Mouse (Mus musculus) midbrain, embryonic 10.5 days (tissue): ENCODE results near the gene Bicral. TPM values are rescaled to one million over a fixed set of nuclear protein-coding genes. Genes with fewer than 3 reads are reported as not detected.

Source experiments
- DNase-seq: peaks from one replicate; pipeline ENCODE4 v3.0.0-alpha.2; 2017; ENCODE audit warnings: low spot score
- H3K27ac ChIP-seq: fragments of 300-500 bp; sonication (generic); replicated peaks from 2 replicates; pipeline ENCODE4 v1.5.1; 2016; ENCODE audit warnings: mild to moderate bottlenecking
- H3K27me3 ChIP-seq: fragments of 300-500 bp; sonication (generic); 2 replicates; pipeline ENCODE4 v1.6.1; 2016; ENCODE audit warnings: low read depth, mild to moderate bottlenecking; ENCODE audit not compliant: poor library complexity, severe bottlenecking
- H3K36me3 ChIP-seq: fragments of 300-500 bp; sonication (generic); 2 replicates; pipeline ENCODE4 v1.6.1; 2016; ENCODE audit warnings: mild to moderate bottlenecking, moderate library complexity
- H3K4me1 ChIP-seq: fragments of 300-500 bp; sonication (generic); 2 replicates; pipeline ENCODE4 v1.6.1; 2016
- H3K4me3 ChIP-seq: fragments of 300-500 bp; sonication (generic); 2 replicates; pipeline ENCODE4 v1.5.1; 2016; ENCODE audit warnings: mild to moderate bottlenecking, moderate library complexity
- H3K9me3 ChIP-seq: fragments of 300-500 bp; sonication (generic); replicated peaks from 2 replicates; pipeline ENCODE4 v1.6.1; 2016; ENCODE audit warnings: mild to moderate bottlenecking
- WGBS: fragments of 180-500 bp; shearing (Covaris S2); methylation state at CpG from one replicate; pipeline ENCODE4 v1.1.7; 2016; 5-methylcytosine and 5-hydroxymethylcytosine counted together
- polyA plus RNA-seq: library from polyadenylated mRNA; unstranded; fragments of >200 nt; fragmentation: Nextera tagmentation; extraction: Ambion mirVana; gene quantifications from 2 replicates; pipeline ENCODE4 v1.2.1, GENCODE M21; 2016

Bicral gene
- polyA plus RNA-seq, 1 experiment from 2014 or later, result 3.1 TPM

- no peaks in the 10 kb centered on the region; the same call in 1 of the 2 replicates for H3K9me3 ChIP-seq
- H3K27ac ChIP-seq, result peak overlapping the region; percentile 7; the same call in 1 of the 2 replicates
- H3K4me1 ChIP-seq, result peaks cover 12% of the 10 kb centered on the region; the same call in 1 of the 2 replicates
- no peak for DNase-seq
- H3K27me3 ChIP-seq, result no peaks in the 10 kb centered on the region
- 84% methylated on average over 11 of the region's 11 CpGs for WGBS
- H3K36me3 ChIP-seq, result peaks cover 21% of the 10 kb centered on the region
- no peak overlapping the region for H3K4me3 ChIP-seq
These were observed 25.9 kb downstream of the Bicral start for GRCm38 (mm10) chr17:46832101-46832980.

DNA sequence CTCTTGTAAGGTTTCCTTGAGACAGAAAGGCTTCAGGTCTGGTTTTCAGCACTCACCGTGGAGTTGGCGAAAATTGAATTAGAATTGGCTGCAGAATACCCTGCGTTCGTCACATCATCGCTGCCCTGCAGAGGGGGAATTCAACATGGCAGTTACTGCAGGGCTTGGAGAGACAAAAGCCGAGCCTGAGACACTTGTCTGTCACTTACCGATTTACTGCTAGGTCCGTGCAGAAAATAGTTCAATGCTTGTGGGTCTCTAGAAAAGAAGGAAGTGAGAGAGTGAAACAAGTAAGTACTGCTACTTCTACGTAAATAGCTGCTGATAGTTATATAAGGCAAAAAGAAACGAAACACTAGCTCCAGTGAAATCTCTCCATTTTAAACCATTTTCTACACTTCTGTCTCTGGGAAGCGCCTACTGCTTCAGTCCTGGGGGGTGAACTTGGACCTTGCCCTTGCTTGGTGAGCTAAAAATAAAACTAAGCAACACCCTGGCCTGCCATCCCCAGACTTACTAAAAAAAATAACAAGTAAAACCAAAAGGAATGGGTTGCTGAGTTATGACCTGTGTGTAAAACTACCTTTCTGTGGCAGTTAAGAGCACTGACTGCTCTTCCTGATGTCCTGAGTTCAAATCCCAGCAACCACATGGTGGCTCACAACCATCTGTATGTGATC, 28.3 kb downstream of the Bicral start:
- no peak for DNase-seq
- WGBS, result 94% methylated on average over 11 of the region's 11 CpGs
- peaks cover 12% of the 10 kb centered on the region; the same call in 1 of the 2 replicates for H3K4me1 ChIP-seq
- H3K4me3 ChIP-seq, result no peak overlapping the region
- peaks cover 39% of the 10 kb centered on the region for H3K36me3 ChIP-seq
- no peak overlapping the region for H3K27ac ChIP-seq
- H3K9me3 ChIP-seq, result no peaks in the 10 kb centered on the region; the same call in 1 of the 2 replicates
- H3K27me3 ChIP-seq, result no peaks in the 10 kb centered on the region

DNA sequence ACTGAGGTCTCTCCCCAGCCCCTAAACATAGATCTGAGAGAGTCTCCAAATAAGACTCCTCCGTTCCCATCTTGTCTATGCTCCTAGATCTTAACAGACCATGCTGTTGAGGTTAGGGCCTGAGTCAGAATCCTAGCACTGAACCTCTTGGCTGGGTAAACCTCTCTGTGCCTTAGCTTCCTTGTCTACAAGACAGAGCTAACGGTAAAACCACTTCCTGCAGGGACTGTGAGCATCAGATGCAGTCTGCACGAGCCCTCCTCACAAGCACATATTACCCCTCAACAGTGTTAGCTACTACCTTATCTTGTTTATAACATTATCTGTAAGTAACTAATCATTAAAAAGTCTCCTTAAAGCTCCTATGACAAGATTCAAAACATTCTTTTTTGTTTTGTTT, 29.3 kb downstream of the Bicral start:
- Histone ChIP-seq H3K27ac (no peak overlapping the region), H3K9me3 (no peaks in the 10 kb centered on the region; the same call in 1 of the 2 replicates), H3K27me3 (no peaks in the 10 kb centered on the region), H3K4me3 (no peak overlapping the region), H3K4me1 (peaks cover 12% of the 10 kb centered on the region; the same call in 1 of the 2 replicates), H3K36me3 (peaks cover 49% of the 10 kb centered on the region)
- WGBS, result 91% methylated on average over 3 of the region's 3 CpGs
- no peak for DNase-seq

GRCm38 (mm10) chr17:46823091-46823490, 35.2 kb downstream of the Bicral start:
- Histone ChIP-seq H3K4me3 (no peak overlapping the region), H3K9me3 (no peaks in the 10 kb centered on the region), H3K36me3 (peaks cover 82% of the 10 kb centered on the region), H3K27ac (no peak overlapping the region), H3K27me3 (no peaks in the 10 kb centered on the region), H3K4me1 (no peaks in the 10 kb centered on the region)
- no peak for DNase-seq
- WGBS, result 92% methylated on average over 8 of the region's 8 CpGs

- peaks cover 78% of the 10 kb centered on the region for H3K36me3 ChIP-seq
These were observed 37.7 kb downstream of the Bicral start for GRCm38 (mm10) chr17:46820628-46821027.

DNA sequence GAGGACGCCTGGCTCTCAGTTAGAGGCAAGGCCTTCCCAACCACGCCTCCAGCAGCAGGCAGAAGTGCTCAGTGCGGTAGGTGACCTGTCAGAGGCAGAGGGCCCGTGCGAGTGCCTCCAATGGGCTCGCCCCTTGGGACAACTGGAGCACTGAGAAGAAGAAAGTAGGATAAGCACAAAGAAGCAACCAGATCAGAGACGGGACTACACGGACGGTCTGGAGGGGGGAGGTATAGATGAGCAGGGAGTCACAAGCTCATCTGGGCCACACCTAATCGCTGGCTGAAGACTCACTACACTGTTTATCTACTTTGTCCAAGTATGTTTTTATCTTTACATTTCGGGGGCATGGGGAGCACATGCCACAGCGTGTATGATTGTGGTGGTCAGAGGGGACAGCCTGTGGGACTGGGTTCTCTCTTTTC, 40.5 kb downstream of the Bicral start:
- no peak overlapping the region for H3K27ac ChIP-seq
- peaks cover 10% of the 10 kb centered on the region; the same call in 1 of the 2 replicates for H3K4me1 ChIP-seq
- 91% methylated on average over 12 of the region's 12 CpGs for WGBS
- DNase-seq, result no peak
- no peaks in the 10 kb centered on the region for H3K9me3 ChIP-seq
- peaks cover 60% of the 10 kb centered on the region for H3K36me3 ChIP-seq
- H3K27me3 ChIP-seq, result no peaks in the 10 kb centered on the region
- no peak overlapping the region for H3K4me3 ChIP-seq

More at GRCm38 (mm10) chr17:46820628-46821027, 37.7 kb downstream of the Bicral start:
- Histone ChIP-seq H3K27ac (no peak overlapping the region), H3K9me3 (no peaks in the 10 kb centered on the region), H3K4me3 (no peak overlapping the region), H3K27me3 (no peaks in the 10 kb centered on the region), H3K4me1 (peaks cover 10% of the 10 kb centered on the region; the same call in 1 of the 2 replicates)
- WGBS, result 94% methylated on average over 7 of the region's 7 CpGs
- no peak for DNase-seq

GRCm38 (mm10) chr17:46816306-46816705, 42.0 kb downstream of the Bicral start:
- DNase-seq, result no peak
- Histone ChIP-seq H3K36me3 (peaks cover 64% of the 10 kb centered on the region), H3K27ac (peak overlapping the region; percentile 24), H3K27me3 (no peaks in the 10 kb centered on the region), H3K9me3 (no peaks in the 10 kb centered on the region), H3K4me3 (no peak overlapping the region), H3K4me1 (peaks cover 10% of the 10 kb centered on the region; the same call in 1 of the 2 replicates)
- WGBS, result 76% methylated on average over 13 of the region's 13 CpGs

DNA sequence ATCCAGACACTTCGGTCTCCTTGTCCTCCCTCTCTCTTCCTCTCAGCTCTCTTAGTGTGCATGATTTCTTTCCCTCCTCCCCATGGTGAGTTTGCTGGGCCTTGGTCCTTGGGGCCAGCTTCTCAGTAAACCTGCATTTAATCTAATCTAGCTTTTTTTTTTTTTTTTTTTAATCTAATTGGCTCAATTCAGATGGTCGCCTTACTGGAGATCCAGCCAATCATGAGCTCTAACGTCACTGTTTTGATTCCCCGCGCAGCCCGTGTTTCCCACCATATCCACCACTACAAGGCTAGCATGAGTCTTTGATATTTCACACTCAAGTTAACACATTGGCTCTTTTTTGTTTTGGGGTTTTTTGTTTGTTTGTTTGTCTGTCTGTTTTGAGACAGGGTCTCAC, 43.8 kb downstream of the Bicral start:
- Histone ChIP-seq H3K4me3 (no peak overlapping the region), H3K4me1 (peaks cover 10% of the 10 kb centered on the region; the same call in 1 of the 2 replicates), H3K36me3 (peaks cover 60% of the 10 kb centered on the region), H3K27me3 (no peaks in the 10 kb centered on the region), H3K27ac (no peak overlapping the region), H3K9me3 (no peaks in the 10 kb centered on the region)
- 92% methylated on average over 6 of the region's 6 CpGs for WGBS
- no peak for DNase-seq

DNA sequence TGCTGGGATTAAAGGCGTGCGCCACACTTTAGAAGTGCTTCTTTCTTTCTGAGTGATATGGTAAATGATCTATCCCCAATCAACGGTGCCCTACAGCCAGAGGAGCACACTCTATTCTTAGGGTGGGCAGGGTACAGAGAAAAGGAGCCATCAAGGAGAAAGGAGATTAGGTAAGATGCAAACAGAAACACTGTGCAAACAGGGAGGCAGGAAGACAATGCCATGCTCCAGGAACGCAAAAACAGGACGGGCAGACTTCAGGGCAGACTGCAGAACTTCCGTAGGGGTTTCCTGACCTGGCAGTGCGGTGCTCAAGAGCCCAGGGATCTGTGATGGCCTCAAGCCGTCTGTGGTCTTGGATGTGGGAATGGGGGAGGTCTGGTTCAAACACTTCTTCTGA, 44.6 kb downstream of the Bicral start:
- no peak overlapping the region for H3K27ac ChIP-seq
- H3K27me3 ChIP-seq, result no peaks in the 10 kb centered on the region
- peaks cover 10% of the 10 kb centered on the region; the same call in 1 of the 2 replicates for H3K4me1 ChIP-seq
- peaks cover 60% of the 10 kb centered on the region for H3K36me3 ChIP-seq
- no peak for DNase-seq
- H3K4me3 ChIP-seq, result no peak overlapping the region
- WGBS, result 87% methylated on average over 8 of the region's 8 CpGs
- H3K9me3 ChIP-seq, result no peaks in the 10 kb centered on the region

- Histone ChIP-seq H3K27me3 (no peaks in the 10 kb centered on the region), H3K36me3 (peaks cover 63% of the 10 kb centered on the region), H3K9me3 (no peaks in the 10 kb centered on the region), H3K4me3 (no peak overlapping the region), H3K27ac (no peak overlapping the region), H3K4me1 (peaks cover 10% of the 10 kb centered on the region; the same call in 1 of the 2 replicates)
- DNase-seq, result no peak
- 87% methylated on average over 1 of the region's 1 CpGs for WGBS
These were observed 45.8 kb downstream of the Bicral start for GRCm38 (mm10) chr17:46812442-46812841.

DNA sequence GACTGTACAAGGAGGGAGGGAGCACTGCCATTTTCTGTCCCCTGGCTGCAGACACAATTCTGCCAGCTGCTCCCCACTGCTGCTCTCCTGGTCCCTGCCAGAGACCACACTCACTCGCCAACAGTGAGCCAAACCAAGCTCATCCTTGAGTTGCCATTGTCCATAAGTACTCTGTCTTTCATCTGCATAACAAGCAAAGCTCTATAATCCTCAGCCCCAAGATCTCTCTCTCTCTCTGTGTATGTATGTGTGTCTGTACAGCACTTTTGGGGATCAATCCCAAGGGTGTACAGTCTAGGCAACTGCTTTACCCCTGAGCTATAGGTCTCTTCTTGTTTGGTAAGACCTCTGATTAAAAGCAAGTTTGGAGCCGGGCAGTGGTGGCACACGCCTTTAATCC, 47.6 kb downstream of the Bicral start:
- Histone ChIP-seq H3K27ac (no peak overlapping the region), H3K4me1 (0 out of 2 replicates have a peak, but pooled peaks cover under 1% of the 10 kb centered on the region), H3K9me3 (no peaks in the 10 kb centered on the region), H3K4me3 (no peak overlapping the region), H3K27me3 (no peaks in the 10 kb centered on the region), H3K36me3 (peaks cover 69% of the 10 kb centered on the region)
- no peak for DNase-seq
- WGBS, result 86% methylated on average over 3 of the region's 3 CpGs

GRCm38 (mm10) chr17:46809131-46809830, 49.0 kb downstream of the Bicral start:
- DNase-seq, result no peak
- 91% methylated on average over 6 of the region's 6 CpGs for WGBS
- H3K4me1 ChIP-seq, result no peaks in the 10 kb centered on the region
- H3K36me3 ChIP-seq, result peaks cover 76% of the 10 kb centered on the region
- no peak overlapping the region for H3K27ac ChIP-seq
- no peaks in the 10 kb centered on the region for H3K27me3 ChIP-seq
- no peaks in the 10 kb centered on the region for H3K9me3 ChIP-seq
- no peak overlapping the region for H3K4me3 ChIP-seq
